Mouse (Mus musculus) hindbrain, embryonic 11.5 days (tissue): ENCODE results near the gene Pip5k1b. TPM values are rescaled to one million over a fixed set of nuclear protein-coding genes. Genes with fewer than 3 reads are reported as not detected.
A peak's percentile ranks its signal among the peaks of the same experiment; 100 is the strongest.

ENCODE experiments used
- ATAC-seq: fragments of 200-750 bp; cut with Nextera tagmentation; 2 replicates; pipeline ENCODE4 v1.8.0; 2017; ENCODE audit warnings: mild to moderate bottlenecking, moderate TSS enrichment, moderate library complexity; ENCODE audit not compliant: low FRiP score
- DNase-seq: peaks from one replicate; pipeline ENCODE4 v3.0.0-alpha.2; 2015; ENCODE audit warnings: low spot score
- H3K27ac ChIP-seq: fragments of 300-500 bp; sonication (generic); 2 replicates; pipeline ENCODE4 v1.5.1; 2014; ENCODE audit warnings: mild to moderate bottlenecking, low read depth, low read length
- H3K27me3 ChIP-seq: fragments of 300-500 bp; sonication (generic); 2 replicates; pipeline ENCODE4 v1.6.1; 2014; ENCODE audit warnings: mild to moderate bottlenecking, low read length, moderate library complexity, mixed read lengths; ENCODE audit not compliant: control insufficient read depth, insufficient read depth
- H3K36me3 ChIP-seq: fragments of 300-500 bp; sonication (generic); 2 replicates; pipeline ENCODE4 v1.6.1; 2014; ENCODE audit warnings: mild to moderate bottlenecking, low read length, moderate library complexity, mixed read lengths; ENCODE audit not compliant: control insufficient read depth, insufficient read depth
- H3K4me1 ChIP-seq: fragments of 300-500 bp; sonication (generic); replicated peaks from 2 replicates; pipeline ENCODE4 v1.6.1; 2014; ENCODE audit warnings: low read length, mixed read lengths; ENCODE audit not compliant: control insufficient read depth, insufficient read depth
- H3K4me2 ChIP-seq: fragments of 300-500 bp; sonication (generic); replicated peaks from 2 replicates; pipeline ENCODE4 v1.6.1; 2014; ENCODE audit warnings: mild to moderate bottlenecking, low read depth, low read length
- H3K4me3 ChIP-seq: fragments of 300-500 bp; sonication (generic); 2 replicates; pipeline ENCODE4 v1.5.1; 2014; ENCODE audit warnings: low read depth, low read length
- H3K9ac ChIP-seq: fragments of 300-500 bp; sonication (generic); 2 replicates; pipeline ENCODE4 v1.6.1; 2014; ENCODE audit warnings: low read depth, low read length
- H3K9me3 ChIP-seq: fragments of 300-500 bp; sonication (generic); 2 replicates; pipeline ENCODE4 v1.6.1; 2016; ENCODE audit warnings: low read length; ENCODE audit not compliant: control insufficient read depth
- WGBS: fragments of 180-500 bp; shearing (Covaris S2); extraction: QIAGEN DNeasy Blood & Tissue Kit; methylation state at CpG from one replicate; pipeline ENCODE4 v1.1.7; 2014; 5-methylcytosine and 5-hydroxymethylcytosine counted together
- polyA plus RNA-seq: library from polyadenylated mRNA; unstranded; fragments of >200 nt; fragmentation: Nextera tagmentation; extraction: Ambion mirVana; gene quantifications from 2 replicates; pipeline ENCODE4 v1.2.1, GENCODE M21; 2014

The Pip5k1b gene
- polyA plus RNA-seq, 1 experiment from 2014 or later, result 2.0 TPM

- Histone ChIP-seq H3K9me3 (no peaks in the 10 kb centered on the region), H3K9ac (no peak overlapping the region), H3K4me1 (no peaks in the 10 kb centered on the region), H3K36me3 (no peaks in the 10 kb centered on the region), H3K27ac (no peak overlapping the region), H3K4me3 (no peak overlapping the region), H3K4me2 (peak overlapping the region; percentile 22), H3K27me3 (no peaks in the 10 kb centered on the region)
- WGBS, result 4% methylated on average over 9 of the region's 9 CpGs
- DNase-seq (peak; percentile 93), ATAC-seq (peak; percentile 89)
These were observed 254.5 kb downstream of the Pip5k1b start for GRCm38 (mm10) chr19:24300994-24301767.

GRCm38 (mm10) chr19:24293537-24293936 is 262.1 kb downstream of the Pip5k1b start:
- WGBS, result 84% methylated on average over 5 of the region's 5 CpGs
- Histone ChIP-seq H3K27me3 (no peaks in the 10 kb centered on the region), H3K4me2 (no peak overlapping the region), H3K27ac (no peak overlapping the region), H3K9ac (no peak overlapping the region), H3K36me3 (no peaks in the 10 kb centered on the region), H3K4me3 (no peak overlapping the region), H3K4me1 (no peaks in the 10 kb centered on the region), H3K9me3 (no peaks in the 10 kb centered on the region)
- no peak for DNase-seq
- ATAC-seq, result no peak

- Histone ChIP-seq H3K27ac (no peak overlapping the region), H3K36me3 (no peaks in the 10 kb centered on the region), H3K9ac (no peak overlapping the region), H3K4me1 (no peaks in the 10 kb centered on the region), H3K9me3 (no peaks in the 10 kb centered on the region), H3K4me2 (no peak overlapping the region), H3K27me3 (no peaks in the 10 kb centered on the region), H3K4me3 (no peak overlapping the region)
- DNase-seq, result peak; percentile 69
- 59% methylated on average over 4 of the region's 4 CpGs for WGBS
- no peak for ATAC-seq
These were observed 271.5 kb downstream of the Pip5k1b start for GRCm38 (mm10) chr19:24284187-24284586.

- no peak for ATAC-seq
These were observed 274.2 kb downstream of the Pip5k1b start for GRCm38 (mm10) chr19:24281288-24281980.

GRCm38 (mm10) chr19:24280601-24281228 is 275.0 kb downstream of the Pip5k1b start, which contains the start of gene Fxn:
Gene Fxn, minus strand, starts transcription at chr19:24280605.
- Histone ChIP-seq H3K27ac (peak within 1 kb of the TSS; percentile 81), H3K4me2 (peak within 1 kb of the TSS; percentile 56), H3K9me3 (no peaks in the 10 kb centered on the region), H3K4me3 (peak within 1 kb of the TSS; percentile 63), H3K36me3 (no peaks in the 10 kb centered on the region), H3K4me1 (0 out of 2 replicates have a peak, but pooled peaks cover 2% of the 10 kb centered on the region), H3K9ac (peak within 1 kb of the TSS; percentile 83), H3K27me3 (no peaks in the 10 kb centered on the region)
- WGBS, result under 1% methylated on average over 13 of the region's 22 CpGs
- DNase-seq (peak; percentile 81), ATAC-seq (peak; percentile 94)

More at GRCm38 (mm10) chr19:24281288-24281980, 274.2 kb downstream of the Pip5k1b start:
- no peak overlapping the region for H3K27ac ChIP-seq
- DNase-seq, result no peak
- H3K27me3 ChIP-seq, result no peaks in the 10 kb centered on the region
- H3K4me3 ChIP-seq, result peak overlapping the region; percentile 63; the same call in 1 of the 2 replicates
- no peak overlapping the region for H3K9ac ChIP-seq
- H3K9me3 ChIP-seq, result no peaks in the 10 kb centered on the region
- 62% methylated on average over 7 of the region's 7 CpGs for WGBS
- H3K36me3 ChIP-seq, result no peaks in the 10 kb centered on the region
- H3K4me2 ChIP-seq, result no peak overlapping the region
- 0 out of 2 replicates have a peak, but pooled peaks cover 2% of the 10 kb centered on the region for H3K4me1 ChIP-seq

- peak overlapping the region; percentile 56 for H3K4me2 ChIP-seq
- no peaks in the 10 kb centered on the region for H3K36me3 ChIP-seq
- peak overlapping the region; percentile 83 for H3K9ac ChIP-seq
- peak; percentile 94 for DNase-seq
- 0 out of 2 replicates have a peak, but pooled peaks cover 2% of the 10 kb centered on the region for H3K4me1 ChIP-seq
- H3K27me3 ChIP-seq, result no peaks in the 10 kb centered on the region
- peak overlapping the region; percentile 63 for H3K4me3 ChIP-seq
- ATAC-seq, result peak; percentile 80
- no peaks in the 10 kb centered on the region for H3K9me3 ChIP-seq
- H3K27ac ChIP-seq, result peak overlapping the region; percentile 81
- under 1% methylated on average over 74 of the region's 78 CpGs for WGBS
These were observed 275.7 kb downstream of the Pip5k1b start for GRCm38 (mm10) chr19:24279706-24280600.

- Histone ChIP-seq H3K9ac (peak overlapping the region; percentile 83; the same call in 1 of the 2 replicates), H3K4me2 (peak overlapping the region; percentile 56), H3K4me1 (0 out of 2 replicates have a peak, but pooled peaks cover 2% of the 10 kb centered on the region), H3K9me3 (no peaks in the 10 kb centered on the region), H3K36me3 (no peaks in the 10 kb centered on the region), H3K27ac (no peak overlapping the region), H3K27me3 (no peaks in the 10 kb centered on the region), H3K4me3 (0 out of 2 replicates have a peak overlapping the region, but pooled peaks have one; percentile 10)
- 88% methylated on average over 15 of the region's 15 CpGs for WGBS
- DNase-seq, result no peak
- no peak for ATAC-seq
These were observed 276.8 kb downstream of the Pip5k1b start for GRCm38 (mm10) chr19:24278859-24279258.

- Histone ChIP-seq H3K9me3 (no peaks in the 10 kb centered on the region), H3K36me3 (no peaks in the 10 kb centered on the region), H3K4me3 (no peak overlapping the region), H3K4me2 (no peak overlapping the region), H3K27me3 (no peaks in the 10 kb centered on the region), H3K9ac (no peak overlapping the region), H3K4me1 (peaks cover 4% of the 10 kb centered on the region; the same call in 1 of the 2 replicates), H3K27ac (no peak overlapping the region)
- WGBS, result 62% methylated on average over 3 of the region's 3 CpGs
- no peak for DNase-seq
- ATAC-seq, result no peak
These were observed 281.4 kb downstream of the Pip5k1b start for GRCm38 (mm10) chr19:24274281-24274680.
